Mouse (Mus musculus): ENCODE measurements around the gene Slc23a3. TPM values are rescaled to one million over a fixed set of nuclear protein-coding genes. Genes with fewer than 3 reads are reported as not detected.

Slc23a3 gene
- polyA plus RNA-seq, 1 experiment = 0.08 TPM

DNA sequence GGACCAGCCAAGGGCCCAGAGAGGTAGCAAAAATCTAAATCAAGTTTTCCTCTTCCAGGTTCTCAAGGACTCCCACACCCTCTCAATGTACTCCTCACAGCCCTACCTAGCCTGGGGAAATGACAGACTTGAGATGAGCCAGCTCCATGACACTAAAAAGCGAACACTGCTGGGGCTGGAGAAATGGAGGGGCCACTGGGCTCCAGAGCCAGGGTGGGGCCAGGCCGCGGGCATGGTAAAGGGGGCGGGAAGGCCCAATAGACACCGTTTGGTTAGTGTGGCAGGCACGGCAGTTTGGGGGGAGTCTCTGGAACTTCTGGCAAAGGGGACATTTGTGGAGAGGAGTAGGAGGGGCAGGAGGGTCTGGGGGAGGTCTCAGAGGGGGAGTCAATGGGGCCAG is 2.6 kb upstream of the Slc23a3 start:
- no peak overlapping the region for H3K4me3 ChIP-seq
- H3K79me2 ChIP-seq (ENCODE audit: control insufficient read depth, insufficient read depth) = no peaks in the 10 kb centered on the region
- H3K27me3 ChIP-seq (ENCODE audit: control insufficient read depth, insufficient read depth, insufficient read length) = no peaks in the 10 kb centered on the region
- H3ac ChIP-seq (ENCODE audit: control insufficient read depth, insufficient read length) = no peak overlapping the region
- TF ChIP-seq MAX (IDR thresholded peaks at IDR 0.05; ENCODE audit: low read depth) = no peak
- no peak overlapping the region for H3K4me2 ChIP-seq (ENCODE audit: low read depth)
- peaks cover 22% of the 10 kb centered on the region for H3K36me3 ChIP-seq (ENCODE audit: control insufficient read depth, insufficient read depth)

DNA sequence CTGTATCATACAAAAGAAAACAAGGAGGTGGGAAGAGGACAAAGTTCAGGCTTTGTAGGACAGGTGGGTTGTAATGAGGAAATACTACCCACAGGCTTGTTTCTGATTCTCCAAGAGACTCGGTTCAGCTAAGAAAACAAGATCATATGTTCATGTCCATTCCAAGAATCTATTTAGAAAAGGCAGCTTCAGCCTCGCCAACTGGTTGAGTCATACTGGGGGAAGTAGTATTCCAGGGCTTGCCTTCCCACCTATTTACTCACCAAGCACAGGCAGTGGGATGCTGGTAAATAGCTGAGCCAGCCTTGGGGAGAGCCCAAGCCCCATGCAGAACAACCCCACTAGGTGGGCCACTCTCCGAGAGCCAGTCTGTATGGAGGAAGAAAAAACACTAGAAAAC is 5.0 kb downstream of the Slc23a3 start:
- H3K27me3 ChIP-seq (ENCODE audit: control insufficient read depth, insufficient read depth, insufficient read length) = no peaks in the 10 kb centered on the region
- no peak overlapping the region for H3K4me2 ChIP-seq (ENCODE audit: low read depth)
- TF ChIP-seq POLR2A (IDR thresholded peaks at IDR 0.05; ENCODE audit: insufficient read length, low read depth) = no peak
- no peak for TF ChIP-seq MAX (IDR thresholded peaks at IDR 0.05; ENCODE audit: low read depth)
- TF ChIP-seq MYOG (IDR thresholded peaks at IDR 0.05; ENCODE audit: control insufficient read depth in 1 of 3, insufficient read depth in 1 of 3, insufficient read length in 2 of 3, low read depth in 2 of 3) = no peak
- no peak for TF ChIP-seq TCF12 (IDR thresholded peaks at IDR 0.05; ENCODE audit: insufficient read depth, poor library complexity, severe bottlenecking)
- TF ChIP-seq USF1 (IDR thresholded peaks at IDR 0.05; ENCODE audit: low read depth) = no peak
- TF ChIP-seq CEBPB (IDR thresholded peaks at IDR 0.05; ENCODE audit: insufficient read depth, poor library complexity, severe bottlenecking) = no peak
- TF ChIP-seq TCF3 (IDR thresholded peaks at IDR 0.05; ENCODE audit: insufficient read length, low read depth) = no peak
- no peak for TF ChIP-seq REST (IDR thresholded peaks at IDR 0.05; ENCODE audit: insufficient read depth, insufficient read length)
- TF ChIP-seq SRF (IDR thresholded peaks at IDR 0.05; ENCODE audit: control insufficient read depth, insufficient read length, low read depth) = no peak
- no peak for TF ChIP-seq POLR2AphosphoS2 (IDR thresholded peaks at IDR 0.05; ENCODE audit: insufficient read length, low read depth)
- TF ChIP-seq E2F4 (IDR thresholded peaks at IDR 0.05; ENCODE audit: insufficient read depth) = no peak
- TF ChIP-seq MYOD1 (IDR thresholded peaks at IDR 0.05; ENCODE audit: control insufficient read depth in 1 of 3, insufficient read length in 2 of 3, low read depth in 2 of 3) = no peak
- H3K36me3 ChIP-seq (ENCODE audit: control insufficient read depth, insufficient read depth) = no peaks in the 10 kb centered on the region
- H3K4me3 ChIP-seq = no peak overlapping the region
- no peak overlapping the region for H3ac ChIP-seq (ENCODE audit: control insufficient read depth, insufficient read length)
- H3K79me2 ChIP-seq (ENCODE audit: control insufficient read depth, insufficient read depth) = no peaks in the 10 kb centered on the region

DNA sequence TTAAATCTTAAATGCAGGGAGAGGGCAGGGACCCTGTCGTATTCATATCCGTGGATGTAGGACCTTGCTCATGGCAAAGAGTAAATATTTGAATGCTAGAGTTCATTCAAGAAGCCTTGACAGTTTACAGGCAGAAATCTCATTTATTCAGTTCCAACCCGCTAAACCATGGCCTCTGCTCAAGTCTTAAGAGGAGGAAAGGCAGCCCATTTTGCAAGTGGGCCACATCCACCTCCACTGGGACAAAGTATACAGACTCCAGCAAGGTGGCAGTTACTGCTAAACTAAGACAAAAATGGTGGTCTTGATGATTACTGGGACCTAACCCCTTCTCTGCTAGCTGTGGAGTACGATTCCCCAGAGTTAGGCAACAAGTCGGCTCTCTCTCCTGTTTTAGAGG is 8.3 kb downstream of the Slc23a3 start:
- Histone ChIP-seq H3K4me2 (ENCODE audit: low read depth) (peak overlapping the region; percentile 84), H3K4me3 (peak overlapping the region; percentile 46), H3K36me3 (ENCODE audit: control insufficient read depth, insufficient read depth) (no peaks in the 10 kb centered on the region), H3ac (ENCODE audit: control insufficient read depth, insufficient read length) (peak overlapping the region; percentile 21), H3K27me3 (ENCODE audit: control insufficient read depth, insufficient read depth, insufficient read length) (no peaks in the 10 kb centered on the region), H3K79me2 (ENCODE audit: control insufficient read depth, insufficient read depth) (no peaks in the 10 kb centered on the region)
- TF ChIP-seq USF1 (IDR thresholded peaks at IDR 0.05; ENCODE audit: low read depth) (no peak), MYOG (IDR thresholded peaks at IDR 0.05; ENCODE audit: control insufficient read depth in 1 of 3, insufficient read depth in 1 of 3, insufficient read length in 2 of 3, low read depth in 2 of 3) (no peak), TCF12 (IDR thresholded peaks at IDR 0.05; ENCODE audit: insufficient read depth, poor library complexity, severe bottlenecking) (no peak), E2F4 (IDR thresholded peaks at IDR 0.05; ENCODE audit: insufficient read depth) (no peak), POLR2AphosphoS2 (IDR thresholded peaks at IDR 0.05; ENCODE audit: insufficient read length, low read depth) (no peak), TCF3 (IDR thresholded peaks at IDR 0.05; ENCODE audit: insufficient read length, low read depth) (no peak), MYOD1 (IDR thresholded peaks at IDR 0.05; ENCODE audit: control insufficient read depth in 1 of 3, insufficient read length in 2 of 3, low read depth in 2 of 3) (no peak), CEBPB (IDR thresholded peaks at IDR 0.05; ENCODE audit: insufficient read depth, poor library complexity, severe bottlenecking) (no peak), SRF (IDR thresholded peaks at IDR 0.05; ENCODE audit: control insufficient read depth, insufficient read length, low read depth) (no peak), MAX (IDR thresholded peaks at IDR 0.05; ENCODE audit: low read depth) (no peak), REST (IDR thresholded peaks at IDR 0.05; ENCODE audit: insufficient read depth, insufficient read length) (no peak), POLR2A (IDR thresholded peaks at IDR 0.05; ENCODE audit: insufficient read length, low read depth) (no peak)

DNA sequence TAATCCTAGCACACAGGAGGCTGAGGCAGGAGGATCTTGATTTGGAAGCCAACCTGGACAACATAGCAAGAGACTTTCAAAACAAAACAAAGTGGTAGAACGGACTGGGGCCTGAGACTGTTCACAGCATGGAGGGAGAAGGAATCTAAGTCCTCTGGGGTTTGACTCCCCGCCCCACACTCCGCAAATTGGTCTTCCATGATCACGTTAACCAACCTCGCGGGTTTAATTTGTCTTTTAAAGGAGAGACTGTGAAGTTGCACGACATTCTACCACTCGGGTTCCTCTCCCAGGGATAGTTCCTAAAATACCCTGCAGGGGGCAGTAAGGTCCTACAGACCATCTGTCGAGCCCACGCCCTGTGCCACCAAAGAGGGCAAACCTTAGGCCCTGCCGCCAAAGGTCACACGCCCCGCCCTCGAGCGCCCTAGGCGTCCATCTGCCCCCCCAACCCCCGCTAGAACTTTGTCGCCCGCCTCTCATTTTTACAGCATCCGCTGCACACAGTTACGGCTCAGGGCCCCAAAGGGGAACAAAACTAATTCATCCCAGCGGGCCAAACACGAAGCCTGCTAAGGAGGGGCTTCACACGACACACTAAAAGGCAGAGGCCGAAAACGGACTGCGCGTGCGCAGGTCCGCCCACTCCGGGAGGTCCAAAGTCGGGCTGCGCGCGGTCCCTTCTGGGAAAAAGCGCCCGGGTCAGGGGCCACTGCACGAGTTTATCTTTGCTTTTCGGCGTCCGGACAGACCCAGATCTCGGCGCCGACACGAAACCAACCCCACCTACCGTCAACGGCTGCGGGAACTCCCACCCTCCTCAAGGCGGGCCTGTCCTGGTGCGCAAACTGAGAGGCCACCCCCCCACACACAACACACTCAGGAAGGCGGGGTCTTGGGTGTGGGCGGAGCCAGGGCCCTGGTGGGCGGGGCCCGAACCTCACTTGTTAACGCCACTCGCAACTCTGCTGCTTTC is 9.1 kb downstream of the Slc23a3 start, which contains the start of gene Nhej1:
Gene Nhej1, minus strand, starts transcription at position 855 of the 976 bp plus-strand sequence.
- Histone ChIP-seq H3ac (ENCODE audit: control insufficient read depth, insufficient read length) (peak within 1 kb of the TSS; percentile 21), H3K36me3 (ENCODE audit: control insufficient read depth, insufficient read depth) (no peaks in the 10 kb centered on the region), H3K4me2 (ENCODE audit: low read depth) (peak within 1 kb of the TSS; percentile 84), H3K79me2 (ENCODE audit: control insufficient read depth, insufficient read depth) (no peaks in the 10 kb centered on the region), H3K4me3 (peak within 1 kb of the TSS; percentile 46), H3K27me3 (ENCODE audit: control insufficient read depth, insufficient read depth, insufficient read length) (no peaks in the 10 kb centered on the region)
- TF ChIP-seq POLR2A (IDR thresholded peaks at IDR 0.05; ENCODE audit: insufficient read length, low read depth) (peak; percentile 56), SRF (IDR thresholded peaks at IDR 0.05; ENCODE audit: control insufficient read depth, insufficient read length, low read depth) (peak; percentile 21), E2F4 (IDR thresholded peaks at IDR 0.05; ENCODE audit: insufficient read depth) (no peak), MYOG (IDR thresholded peaks at IDR 0.05; ENCODE audit: control insufficient read depth in 1 of 3, insufficient read depth in 1 of 3, insufficient read length in 2 of 3, low read depth in 2 of 3) (peak in 1 of 3 experiments; percentile 32), MYOD1 (IDR thresholded peaks at IDR 0.05; ENCODE audit: control insufficient read depth in 1 of 3, insufficient read length in 2 of 3, low read depth in 2 of 3) (peak in 1 of 3 experiments; percentile 30)

DNA sequence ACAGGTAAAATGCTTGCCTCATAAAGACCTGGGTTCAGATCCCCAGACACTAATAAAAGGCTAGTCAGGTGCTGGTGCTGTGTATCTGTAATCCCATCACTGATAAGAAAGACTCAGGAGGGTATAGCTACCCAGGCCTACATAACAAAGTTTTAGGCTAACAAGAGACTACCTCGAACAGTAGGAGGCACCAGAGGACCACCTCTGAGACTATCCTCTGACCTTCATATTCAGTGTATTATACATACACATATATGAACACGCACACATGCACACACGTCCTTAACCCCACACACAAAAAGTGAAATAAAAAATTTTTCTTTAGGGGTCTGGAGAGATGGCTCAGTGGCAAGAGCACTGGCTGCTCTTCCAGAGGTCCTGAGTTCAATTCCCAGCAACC is 11.5 kb downstream of the Slc23a3 start:
- Histone ChIP-seq H3ac (ENCODE audit: control insufficient read depth, insufficient read length) (no peak overlapping the region), H3K27me3 (ENCODE audit: control insufficient read depth, insufficient read depth, insufficient read length) (no peaks in the 10 kb centered on the region), H3K4me2 (ENCODE audit: low read depth) (no peak overlapping the region), H3K79me2 (ENCODE audit: control insufficient read depth, insufficient read depth) (no peaks in the 10 kb centered on the region), H3K36me3 (ENCODE audit: control insufficient read depth, insufficient read depth) (no peaks in the 10 kb centered on the region), H3K4me3 (no peak overlapping the region)
- TF ChIP-seq POLR2AphosphoS2 (IDR thresholded peaks at IDR 0.05; ENCODE audit: insufficient read length, low read depth) (no peak), USF1 (IDR thresholded peaks at IDR 0.05; ENCODE audit: low read depth) (no peak), POLR2A (IDR thresholded peaks at IDR 0.05; ENCODE audit: insufficient read length, low read depth) (no peak)

Other genes starting within 250 kb of the Slc23a3 start
- not detected for gene Fev, start 248.5 kb downstream of the Slc23a3 start, polyA plus RNA-seq (2012; fragmentation: generic; extraction: Trizol)
- not detected for gene Cryba2, start 240.7 kb downstream of the Slc23a3 start, polyA plus RNA-seq (2012; fragmentation: generic; extraction: Trizol)
- gene Cfap65, start 198.3 kb downstream of the Slc23a3 start, polyA plus RNA-seq (2012; fragmentation: generic; extraction: Trizol) = not detected
- gene Ihh, start 182.2 kb downstream of the Slc23a3 start, polyA plus RNA-seq (2012; fragmentation: generic; extraction: Trizol) = 0.07 TPM
- 4.5 TPM for gene Nhej1, start 8.7 kb downstream of the Slc23a3 start, polyA plus RNA-seq (2012; fragmentation: generic; extraction: Trizol)
- gene Cnppd1, start 8.8 kb upstream of the Slc23a3 start, polyA plus RNA-seq (2012; fragmentation: generic; extraction: Trizol) = 53.7 TPM
- gene Retreg2, start 8.9 kb upstream of the Slc23a3 start, polyA plus RNA-seq (2012; fragmentation: generic; extraction: Trizol) = 33.9 TPM
- 43.4 TPM for gene Zfand2b, start 34.8 kb upstream of the Slc23a3 start, polyA plus RNA-seq (2012; fragmentation: generic; extraction: Trizol)
- 61.4 TPM for gene Abcb6, start 46.5 kb upstream of the Slc23a3 start, polyA plus RNA-seq (2012; fragmentation: generic; extraction: Trizol)
- gene Ankzf1, start 58.3 kb upstream of the Slc23a3 start, polyA plus RNA-seq (2012; fragmentation: generic; extraction: Trizol) = 11.4 TPM
- 44.6 TPM for gene Atg9a, start 58.3 kb upstream of the Slc23a3 start, polyA plus RNA-seq (2012; fragmentation: generic; extraction: Trizol)
- 2.0 TPM for gene Glb1l, start 76.9 kb upstream of the Slc23a3 start, polyA plus RNA-seq (2012; fragmentation: generic; extraction: Trizol)
- gene Stk16, start 76.9 kb upstream of the Slc23a3 start, polyA plus RNA-seq (2012; fragmentation: generic; extraction: Trizol) = 86.4 TPM
- gene Tuba4a, start 86.0 kb upstream of the Slc23a3 start, polyA plus RNA-seq (2012; fragmentation: generic; extraction: Trizol) = 210 TPM
- 0.11 TPM for gene A630095N17Rik, start 98.2 kb upstream of the Slc23a3 start, polyA plus RNA-seq (2012; fragmentation: generic; extraction: Trizol)
- 54.1 TPM for gene Dnajb2, start 102.5 kb upstream of the Slc23a3 start, polyA plus RNA-seq (2012; fragmentation: generic; extraction: Trizol)
- gene Ptprn, start 130.6 kb upstream of the Slc23a3 start, polyA plus RNA-seq (2012; fragmentation: generic; extraction: Trizol) = 3.6 TPM
- not detected for gene Resp18, start 144.5 kb upstream of the Slc23a3 start, polyA plus RNA-seq (2012; fragmentation: generic; extraction: Trizol)
- gene Dnpep, start 184.1 kb upstream of the Slc23a3 start, polyA plus RNA-seq (2012; fragmentation: generic; extraction: Trizol) = 170 TPM
- 2,193 TPM for gene Des, start 226.4 kb upstream of the Slc23a3 start, polyA plus RNA-seq (2012; fragmentation: generic; extraction: Trizol)
- gene Speg, start 241.4 kb upstream of the Slc23a3 start, polyA plus RNA-seq (2012; fragmentation: generic; extraction: Trizol) = 42.3 TPM